Mouse (Mus musculus) embryo, embryonic 11 days (tissue): ENCODE measurements around the gene Bdkrb2.

Source experiments
- DNase-seq: peaks from one replicate; pipeline ENCODE4 v3.0.0-alpha.2; 2015

Gene Bdkrb2

GRCm38 (mm10) chr12:105547151-105547550, 15.9 kb upstream of the Bdkrb2 start:
- no peak for DNase-seq

- no peak for DNase-seq
Observed at GRCm38 (mm10) chr12:105548001-105548400, 15.0 kb upstream of the Bdkrb2 start.

- DNase-seq = no peak
Observed at GRCm38 (mm10) chr12:105548881-105549280, 14.1 kb upstream of the Bdkrb2 start.

- DNase-seq = no peak
Observed at GRCm38 (mm10) chr12:105549835-105550802, 12.9 kb upstream of the Bdkrb2 start.

- DNase-seq = no peak
Observed at GRCm38 (mm10) chr12:105551551-105551989, 11.5 kb upstream of the Bdkrb2 start.

GRCm38 (mm10) chr12:105554151-105554772, 8.8 kb upstream of the Bdkrb2 start:
- DNase-seq = no peak

- no peak for DNase-seq
Observed at GRCm38 (mm10) chr12:105555172-105555571, 7.9 kb upstream of the Bdkrb2 start.

GRCm38 (mm10) chr12:105557250-105557925, 5.6 kb upstream of the Bdkrb2 start:
- no peak for DNase-seq

GRCm38 (mm10) chr12:105561007-105561534, 2.0 kb upstream of the Bdkrb2 start:
- DNase-seq = no peak

- DNase-seq = no peak
Observed at GRCm38 (mm10) chr12:105562056-105562820, 788 bp upstream of the Bdkrb2 start.

GRCm38 (mm10) chr12:105563726-105564275, 775 bp downstream of the Bdkrb2 start:
- DNase-seq = peak; percentile 35

GRCm38 (mm10) chr12:105565221-105565620, 2.2 kb downstream of the Bdkrb2 start:
- DNase-seq = no peak

GRCm38 (mm10) chr12:105571867-105572266, 8.8 kb downstream of the Bdkrb2 start:
- DNase-seq = no peak

- DNase-seq = no peak
Observed at GRCm38 (mm10) chr12:105572622-105573021, 9.6 kb downstream of the Bdkrb2 start.

- no peak for DNase-seq
Observed at GRCm38 (mm10) chr12:105574356-105574755, 11.3 kb downstream of the Bdkrb2 start.

- no peak for DNase-seq
Observed at GRCm38 (mm10) chr12:105580490-105580889, 17.5 kb downstream of the Bdkrb2 start.

- DNase-seq = no peak
Observed at GRCm38 (mm10) chr12:105582486-105582885, 19.5 kb downstream of the Bdkrb2 start.

GRCm38 (mm10) chr12:105583484-105583883, 20.5 kb downstream of the Bdkrb2 start:
- peak; percentile 55 for DNase-seq

- peak; percentile 81 for DNase-seq
Observed at GRCm38 (mm10) chr12:105584851-105585250, 21.8 kb downstream of the Bdkrb2 start.

- no peak for DNase-seq
Observed at GRCm38 (mm10) chr12:105587526-105587925, 24.5 kb downstream of the Bdkrb2 start.

GRCm38 (mm10) chr12:105590786-105591185, 27.8 kb downstream of the Bdkrb2 start:
- DNase-seq = no peak

GRCm38 (mm10) chr12:105592361-105592761, 29.3 kb downstream of the Bdkrb2 start:
- DNase-seq = no peak
